Mouse (Mus musculus) liver, embryonic 14.5 days (tissue): ENCODE data around the gene Satb1.

Experiments
- CTCF ChIP-seq: IDR thresholded peaks from 2 replicates; pipeline ENCODE4 v1.5.1; 2016; ENCODE audit warnings: antibody characterized with exemption, low read depth, control low read depth
- EP300 ChIP-seq: IDR thresholded peaks from 2 replicates; pipeline ENCODE4 v1.6.1; 2016; ENCODE audit warnings: antibody characterized with exemption, low read depth

- TF ChIP-seq CTCF (no peak), EP300 (no peak)
Measured at GRCm38 (mm10) chr17:51787955-51788354, 45.1 kb downstream of the Satb1 start.
